Comparison of ENCODE assay signal across 25 mouse cellular contexts in the genomic region with DNA sequence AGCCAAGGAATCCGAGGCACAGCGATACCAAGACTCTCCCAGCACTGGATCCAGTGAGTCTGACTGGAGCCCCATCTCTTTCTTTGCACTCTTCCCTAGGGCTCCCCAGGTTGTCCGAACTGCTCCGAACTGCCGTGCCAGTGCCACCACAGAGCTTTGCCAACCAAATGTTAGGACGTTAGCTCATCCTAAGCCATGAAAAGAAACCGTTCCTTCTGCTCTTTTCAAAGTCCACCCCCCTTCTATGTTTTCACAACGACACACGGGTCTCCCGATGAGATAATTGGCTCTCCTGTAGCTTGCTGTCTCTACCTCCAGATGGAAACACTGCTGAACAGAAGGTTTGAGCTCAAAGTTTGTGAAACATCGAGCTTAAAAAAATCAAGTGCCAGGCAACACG. TPM values are rescaled to one million over a fixed set of nuclear protein-coding genes. Genes with fewer than 3 reads are reported as not detected.
A peak's percentile ranks its signal among the peaks of the same experiment; 100 is the strongest.
DNase-seq lines count a peak whose midpoint lies in the region; ATAC-seq lines count a peak whose summit lies in the region.
"Had no signal": no experiment of that assay in that cellular context is flagged by ENCODE, and none has a peak within 500 bp of the region (broad histone marks: within the 10 kb centered on the region; RNA-seq: fewer than 3 reads in every experiment).

No protein-coding gene starts in this region.

- DNase-seq in frontal cortex, postnatal 10 days (ENCODE audit: low spot score in 2 of 2), result no peak
- DNase-seq in right cerebral cortex, postnatal 25 days, result peak; percentile 15
- DNase-seq in right cerebral cortex, adult 18-20 months, result no peak
- peak; percentile 35 to 63 for DNase-seq in layer of hippocampus, adult 8-10 months (ENCODE audit: low spot score in 2 of 2)
- DNase-seq in telencephalon, adult 2 months (ENCODE audit: low read depth, low spot score), result peak; percentile 69
- no peak for DNase-seq in spleen, postnatal 36 days (ENCODE audit: low spot score in 2 of 2)
- no peak for DNase-seq in thymus, postnatal 4 days
- DNase-seq: adrenal gland, postnatal 25 days; cerebellum, adult 2 months; cerebellum, postnatal 25 days; gastrocnemius, postnatal 14 days; heart, postnatal 36 days; kidney, adult 8-10 months; liver; lung, adult 2 months; lung, postnatal 14 days; midbrain, embryonic 14.5 days; right cerebral cortex, postnatal 4 days had no signal

- ATAC-seq in frontal cortex, adult (ENCODE audit: low TSS enrichment), result peak; percentile 66
- ATAC-seq: intestine, embryonic 16.5 days had no signal

RNA-seq across cellular contexts. Expression of gene Ppef2, which starts 15.3 kb away (rescaled TPM):
- 1 to 10 TPM in 1 of 4 experiments, under 1 TPM in 3; 0.34 to 1.2 (median 0.71) TPM for total RNA-seq in layer of hippocampus, adult 8-10 months (2022)
- total RNA-seq: adrenal gland, adult 18-20 months; granulocyte monocyte progenitor cell, adult 5-6 weeks; heart, postnatal 36 days; monocyte, adult 5-6 weeks had no signal

RNA-seq across cellular contexts. Expression of gene U90926, which starts 25.6 kb away (rescaled TPM):
- total RNA-seq in layer of hippocampus, adult 8-10 months (2022), result not detected
- total RNA-seq: adrenal gland, adult 18-20 months; adrenal gland, postnatal 25 days; gastrocnemius, postnatal 14 days; granulocyte monocyte progenitor cell, adult 5-6 weeks; heart, postnatal 36 days; left cerebral cortex, adult 18-20 months; left cerebral cortex, postnatal 14 days; monocyte, adult 5-6 weeks had no signal

RNA-seq across cellular contexts. Expression of gene Naaa, which starts 37.2 kb away (rescaled TPM):
- total RNA-seq in layer of hippocampus, adult 8-10 months (2022), result 10 to 100 TPM; 46.9 to 57.1 (median 50.3) TPM

Comparison
In these comparisons a context has a peak if more than half of its experiments do, and no peak if none do; other contexts are left out.
1. DNase-seq: peak in right cerebral cortex, postnatal 25 days (single experiment), layer of hippocampus, adult 8-10 months (2 of 2) and telencephalon, adult 2 months (single experiment); none in frontal cortex, postnatal 10 days (0 of 2), right cerebral cortex, adult 18-20 months (single experiment), spleen, postnatal 36 days (0 of 2) and thymus, postnatal 4 days (single experiment).